Mouse (Mus musculus) embryonic facial prominence, embryonic 12.5 days (tissue): ENCODE results near the gene Psors1c2. TPM values are rescaled to one million over a fixed set of nuclear protein-coding genes. Genes with fewer than 3 reads are reported as not detected.
"Not testable (repeated sequence)": the region's sequence is repeated elsewhere in the genome, so short reads cannot be mapped to it uniquely, and the experiment has no call there.

ENCODE experiments used
- ATAC-seq: fragments of 200-750 bp; cut with Nextera tagmentation; 2 replicates; pipeline ENCODE4 v1.8.0; 2017; ENCODE audit not compliant: insufficient number of reproducible peaks, insufficient read depth, low FRiP score, low TSS enrichment
- H3K27ac ChIP-seq: fragments of 300-500 bp; sonication (generic); 2 replicates; pipeline ENCODE4 v1.5.1; 2016; ENCODE audit warnings: mild to moderate bottlenecking
- H3K27me3 ChIP-seq: fragments of 300-500 bp; sonication (generic); 2 replicates; pipeline ENCODE4 v1.6.1; 2016; ENCODE audit warnings: mild to moderate bottlenecking, moderate library complexity
- H3K36me3 ChIP-seq: fragments of 300-500 bp; sonication (generic); 2 replicates; pipeline ENCODE4 v1.6.1; 2016; ENCODE audit warnings: mild to moderate bottlenecking
- H3K4me1 ChIP-seq: fragments of 300-500 bp; sonication (generic); 2 replicates; pipeline ENCODE4 v1.6.1; 2016
- H3K4me2 ChIP-seq: fragments of 300-500 bp; sonication (generic); replicated peaks from 2 replicates; pipeline ENCODE4 v1.6.1; 2016; ENCODE audit warnings: mild to moderate bottlenecking, moderate library complexity
- H3K4me3 ChIP-seq: fragments of 300-500 bp; sonication (generic); 2 replicates; pipeline ENCODE4 v1.5.1; 2016; ENCODE audit warnings: mild to moderate bottlenecking
- H3K9ac ChIP-seq: fragments of 300-500 bp; sonication (generic); 2 replicates; pipeline ENCODE4 v1.6.1; 2016; ENCODE audit warnings: mild to moderate bottlenecking, moderate library complexity
- H3K9me3 ChIP-seq: fragments of 300-500 bp; sonication (generic); 2 replicates; pipeline ENCODE4 v1.6.1; 2016; ENCODE audit warnings: mild to moderate bottlenecking, moderate library complexity
- WGBS: fragments of 180-500 bp; shearing (Covaris S2); methylation state at CpG from one replicate; pipeline ENCODE4 v1.1.7; 2016; 5-methylcytosine and 5-hydroxymethylcytosine counted together
- polyA plus RNA-seq: library from polyadenylated mRNA; unstranded; fragments of >200 nt; fragmentation: Nextera tagmentation; extraction: Ambion mirVana; gene quantifications from 2 replicates; pipeline ENCODE4 v1.2.1, GENCODE M21; 2016

Gene Psors1c2
- polyA plus RNA-seq, 1 experiment from 2014 or later = 1.3 TPM

DNA sequence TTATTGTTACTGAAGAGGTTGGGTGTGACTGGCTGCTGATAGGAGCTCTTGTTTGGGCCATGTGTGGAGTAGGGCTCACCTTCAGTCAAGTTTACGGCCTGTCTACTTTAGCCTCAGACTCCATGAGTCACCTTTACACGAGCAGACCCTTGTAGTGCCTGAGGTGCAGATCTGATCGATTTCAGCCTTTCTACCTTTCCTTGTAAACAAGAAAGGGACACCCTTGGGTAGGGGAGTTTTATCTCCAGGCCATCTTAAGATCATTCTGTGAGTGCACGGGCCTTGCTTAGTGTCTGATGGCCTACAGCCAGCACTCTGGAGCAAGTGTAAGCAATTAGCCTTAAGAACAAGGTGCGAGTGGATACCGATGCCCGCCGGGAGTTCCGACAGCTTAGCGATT is 26.1 kb upstream of the Psors1c2 start:
- Histone ChIP-seq H3K4me3 (no peak overlapping the region), H3K27me3 (peaks cover 50% of the 10 kb centered on the region), H3K27ac (no peak overlapping the region), H3K4me1 (peaks cover 13% of the 10 kb centered on the region), H3K4me2 (no peak overlapping the region), H3K36me3 (no peaks in the 10 kb centered on the region), H3K9ac (no peak overlapping the region), H3K9me3 (no peaks in the 10 kb centered on the region)
- 11% methylated on average over 10 of the region's 10 CpGs for WGBS
- ATAC-seq = no peak

DNA sequence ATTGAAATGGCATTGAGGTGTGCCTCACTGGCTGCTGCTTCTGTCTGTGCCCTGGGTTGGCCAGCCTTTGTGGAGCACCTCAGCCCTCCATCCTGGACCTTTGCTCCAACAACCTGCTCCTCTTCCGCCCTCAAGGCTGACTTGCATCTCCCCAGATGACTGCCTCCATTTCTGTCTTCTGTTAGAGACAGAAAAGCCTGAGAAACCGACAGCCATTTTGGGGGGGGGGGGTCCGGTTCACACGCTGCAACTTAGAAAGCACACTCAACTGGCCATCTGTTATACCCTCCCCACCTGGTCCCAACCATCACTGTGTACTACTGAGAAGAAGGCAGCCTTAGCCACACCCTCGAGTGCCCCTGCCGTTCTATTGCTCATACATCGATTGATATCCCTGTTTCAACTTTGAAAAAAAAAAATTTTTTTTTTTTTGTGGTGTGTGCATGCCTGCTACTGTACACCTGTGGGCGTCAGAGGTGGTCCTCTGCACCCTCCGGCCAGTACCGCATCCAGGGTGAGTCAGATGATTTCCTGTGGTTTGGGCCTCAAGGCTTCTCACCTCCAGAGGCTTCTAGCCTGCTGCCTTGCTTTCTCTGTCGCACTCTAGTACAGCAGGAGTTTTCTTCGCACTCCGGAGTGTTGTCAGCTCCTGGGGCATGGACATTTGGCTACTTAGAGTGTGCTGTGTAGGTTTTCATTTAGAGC is 25.3 kb upstream of the Psors1c2 start:
- Histone ChIP-seq H3K9me3 (no peaks in the 10 kb centered on the region), H3K36me3 (no peaks in the 10 kb centered on the region), H3K4me2 (no peak overlapping the region), H3K27me3 (peaks cover 50% of the 10 kb centered on the region), H3K4me1 (peaks cover 5% of the 10 kb centered on the region; the same call in 1 of the 2 replicates), H3K27ac (no peak overlapping the region), H3K4me3 (no peak overlapping the region), H3K9ac (no peak overlapping the region)
- no peak for ATAC-seq
- WGBS = 19% methylated on average over 13 of the region's 13 CpGs

DNA sequence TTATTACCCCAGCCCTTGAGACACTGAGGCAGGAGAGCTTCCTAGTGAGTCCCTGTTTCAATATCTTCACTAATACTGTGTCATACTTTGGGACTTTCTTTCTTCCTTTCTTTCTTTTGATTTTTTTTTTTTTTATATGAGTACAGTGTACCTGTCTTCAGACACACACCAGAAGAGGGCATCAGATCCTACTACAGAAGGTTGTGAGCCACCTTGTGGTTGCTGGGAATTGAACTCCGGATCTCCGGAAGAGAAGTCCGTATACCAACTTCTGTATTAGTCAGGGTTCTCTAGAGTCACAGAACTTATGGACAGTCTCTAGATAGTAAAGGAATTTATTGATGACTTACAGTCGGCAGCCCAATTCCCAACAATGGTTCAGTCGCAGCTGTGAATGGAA is 24.7 kb upstream of the Psors1c2 start:
- H3K27ac ChIP-seq, H3K4me2 ChIP-seq, H3K4me3 ChIP-seq, H3K9me3 ChIP-seq, H3K36me3 ChIP-seq, H3K9ac ChIP-seq, ATAC-seq, H3K4me1 ChIP-seq: not testable (repeated sequence)
- 51% methylated on average over 5 of the region's 5 CpGs for WGBS
- H3K27me3 ChIP-seq = peaks cover 50% of the 10 kb centered on the region

DNA sequence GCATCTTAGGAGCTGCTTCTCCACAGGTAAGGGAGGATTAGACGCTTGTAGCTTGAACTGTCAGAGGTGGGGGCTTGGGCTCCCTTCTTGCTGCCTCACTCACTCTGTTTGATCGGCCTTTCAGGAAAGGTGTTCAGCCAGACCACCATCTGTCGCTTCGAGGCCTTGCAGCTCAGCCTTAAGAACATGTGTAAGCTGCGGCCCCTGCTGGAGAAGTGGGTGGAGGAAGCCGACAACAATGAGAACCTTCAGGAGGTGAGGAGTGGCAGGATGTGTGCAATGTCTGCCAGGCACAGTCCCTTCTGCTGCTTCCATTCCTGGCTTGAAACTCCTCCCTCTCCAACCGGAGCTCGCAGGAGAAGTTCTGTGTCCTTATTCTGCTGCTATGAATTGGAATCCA is 23.7 kb upstream of the Psors1c2 start:
- Histone ChIP-seq H3K36me3 (0 out of 2 replicates have a peak, but pooled peaks cover under 1% of the 10 kb centered on the region), H3K27me3 (peaks cover 46% of the 10 kb centered on the region), H3K4me1 (peaks cover 6% of the 10 kb centered on the region), H3K9me3 (no peaks in the 10 kb centered on the region), H3K9ac (no peak overlapping the region), H3K4me3 (no peak overlapping the region), H3K4me2 (no peak overlapping the region), H3K27ac (no peak overlapping the region)
- WGBS = 23% methylated on average over 8 of the region's 8 CpGs
- ATAC-seq = no peak

DNA sequence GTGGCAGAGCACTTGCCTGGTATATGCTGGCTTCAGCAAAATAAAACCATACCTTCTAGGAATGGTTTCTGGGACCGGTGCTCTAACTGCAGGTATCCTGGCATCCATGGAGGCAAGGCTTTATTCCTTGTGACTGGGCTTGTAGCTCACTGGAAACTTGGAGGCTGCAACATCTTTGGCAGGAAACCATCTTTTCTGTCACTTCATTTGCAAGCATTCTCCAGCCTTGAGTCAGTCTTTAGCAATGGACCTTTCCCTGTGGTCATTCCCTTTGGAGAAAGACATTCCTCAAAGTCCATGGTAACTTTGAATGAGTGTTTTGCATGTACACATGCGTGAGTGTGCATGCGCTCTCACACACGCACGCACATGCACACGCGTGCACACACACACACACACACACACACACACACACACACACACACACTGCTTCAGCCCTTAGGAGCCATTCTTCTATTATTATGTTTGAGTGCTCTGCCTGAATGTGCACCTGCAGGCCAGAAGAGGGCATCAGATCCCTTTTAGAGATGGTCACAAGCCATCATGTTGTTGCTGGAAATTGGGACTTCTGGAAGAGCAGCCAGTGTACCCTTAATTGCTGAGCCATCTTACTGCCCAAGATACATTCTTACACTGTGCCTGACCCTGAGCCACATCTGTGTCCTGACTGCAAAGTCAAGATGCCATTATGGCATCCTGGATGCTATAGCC is 19.9 kb upstream of the Psors1c2 start:
- 97% methylated on average over 7 of the region's 7 CpGs for WGBS
- no peak overlapping the region for H3K4me3 ChIP-seq
- H3K9ac ChIP-seq = no peak overlapping the region
- no peak overlapping the region for H3K27ac ChIP-seq
- H3K4me1 ChIP-seq = peaks cover 31% of the 10 kb centered on the region
- no peak for ATAC-seq
- H3K27me3 ChIP-seq = peaks cover 12% of the 10 kb centered on the region; the same call in 1 of the 2 replicates
- no peak overlapping the region for H3K4me2 ChIP-seq
- H3K36me3 ChIP-seq = 0 out of 2 replicates have a peak, but pooled peaks cover 4% of the 10 kb centered on the region
- no peaks in the 10 kb centered on the region for H3K9me3 ChIP-seq

DNA sequence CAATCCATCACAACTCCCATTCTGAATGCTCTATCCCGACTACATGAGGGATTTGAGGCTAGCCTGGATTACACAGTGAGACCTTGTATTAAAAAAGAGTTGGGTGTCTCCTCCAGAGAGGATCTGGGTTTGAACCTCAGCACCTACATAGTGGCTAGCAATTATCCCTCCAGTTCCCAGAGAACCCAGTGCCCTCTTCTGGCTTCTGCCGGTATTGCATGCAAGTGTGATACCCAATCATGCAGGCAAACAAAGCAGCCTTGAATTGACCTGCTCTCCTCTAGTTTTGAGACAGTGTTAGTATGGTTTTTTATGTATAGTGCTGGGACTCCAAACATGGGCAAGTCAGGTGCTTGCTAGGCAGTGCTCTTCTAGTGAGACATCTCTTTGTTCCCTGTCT is 19.1 kb upstream of the Psors1c2 start:
- WGBS = 21% methylated on average over 2 of the region's 2 CpGs
- Histone ChIP-seq H3K4me2 (peak overlapping the region; percentile 75; the same call in 1 of the 2 replicates), H3K9me3 (no peaks in the 10 kb centered on the region), H3K4me3 (no peak overlapping the region), H3K4me1 (peaks cover 35% of the 10 kb centered on the region), H3K27ac (no peak overlapping the region), H3K36me3 (0 out of 2 replicates have a peak, but pooled peaks cover 4% of the 10 kb centered on the region), H3K27me3 (peaks cover 8% of the 10 kb centered on the region; the same call in 1 of the 2 replicates), H3K9ac (no peak overlapping the region)
- no peak for ATAC-seq

DNA sequence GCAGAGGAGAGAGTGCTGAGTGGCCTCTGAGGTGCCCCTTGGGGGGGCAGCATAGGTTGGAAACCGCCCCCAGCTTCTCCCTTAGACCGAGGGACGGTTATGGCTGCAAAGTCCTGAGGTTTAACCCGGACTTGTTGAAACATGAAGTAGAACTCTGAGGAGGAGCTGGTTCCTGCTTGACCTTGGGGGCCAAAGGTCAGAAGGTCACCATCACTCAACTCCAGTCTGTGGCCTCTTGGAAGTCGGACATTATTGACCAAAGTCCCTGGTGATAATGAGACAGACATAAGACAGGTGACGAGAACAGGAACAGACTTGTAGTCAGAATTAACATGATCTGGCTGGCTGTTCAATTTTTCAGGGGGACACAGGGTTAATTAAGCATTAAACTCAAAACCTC is 18.2 kb upstream of the Psors1c2 start:
- Histone ChIP-seq H3K4me1 (peaks cover 31% of the 10 kb centered on the region), H3K9me3 (no peaks in the 10 kb centered on the region), H3K4me2 (peak overlapping the region; percentile 75), H3K36me3 (0 out of 2 replicates have a peak, but pooled peaks cover 4% of the 10 kb centered on the region), H3K27me3 (no peaks in the 10 kb centered on the region), H3K27ac (no peak overlapping the region), H3K4me3 (peak overlapping the region; percentile 57), H3K9ac (no peak overlapping the region)
- ATAC-seq = no peak
- WGBS = 42% methylated on average over 6 of the region's 6 CpGs

DNA sequence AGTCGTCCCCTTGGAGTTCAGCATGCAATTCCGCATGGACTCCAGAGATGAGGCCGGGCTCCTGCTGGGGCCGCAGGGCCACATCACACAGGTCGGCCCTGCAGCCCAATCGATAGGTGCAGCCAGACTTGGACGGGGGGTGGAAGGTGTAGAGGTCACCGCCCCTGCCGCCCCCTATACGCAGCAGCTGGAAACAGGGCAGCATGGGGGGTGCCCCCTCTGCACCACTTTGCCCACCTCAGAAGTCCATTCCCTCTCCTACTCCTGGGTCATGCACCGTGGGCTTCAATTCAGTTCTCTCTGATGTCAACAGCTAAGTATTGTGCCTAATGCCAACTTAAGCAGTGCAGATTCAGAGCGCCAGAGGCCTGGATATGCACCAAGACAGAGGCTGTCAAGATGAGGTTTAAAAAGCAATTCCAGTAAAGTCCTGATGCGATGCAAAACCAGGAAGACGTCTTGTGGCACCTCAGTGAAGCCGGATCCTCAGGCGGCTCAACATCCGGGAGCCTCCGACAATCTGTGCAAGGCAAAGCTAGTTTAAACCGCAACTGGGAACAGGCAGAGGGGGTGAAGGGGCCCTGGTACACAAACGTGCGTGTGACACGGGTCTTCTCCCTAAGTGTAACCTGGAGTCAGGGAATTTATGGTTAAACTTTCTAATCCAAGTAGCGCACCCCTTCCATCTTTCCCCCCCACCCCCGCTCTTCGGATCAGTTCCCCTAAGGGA is 16.9 kb upstream of the Psors1c2 start:
- Histone ChIP-seq H3K9ac (peak overlapping the region; percentile 71), H3K27ac (no peak overlapping the region), H3K4me3 (peak overlapping the region; percentile 57), H3K4me2 (peak overlapping the region; percentile 75), H3K36me3 (peaks cover 8% of the 10 kb centered on the region; the same call in 1 of the 2 replicates), H3K4me1 (peaks cover 31% of the 10 kb centered on the region), H3K9me3 (no peaks in the 10 kb centered on the region), H3K27me3 (no peaks in the 10 kb centered on the region)
- no peak for ATAC-seq
- WGBS = 7% methylated on average over 25 of the region's 25 CpGs

DNA sequence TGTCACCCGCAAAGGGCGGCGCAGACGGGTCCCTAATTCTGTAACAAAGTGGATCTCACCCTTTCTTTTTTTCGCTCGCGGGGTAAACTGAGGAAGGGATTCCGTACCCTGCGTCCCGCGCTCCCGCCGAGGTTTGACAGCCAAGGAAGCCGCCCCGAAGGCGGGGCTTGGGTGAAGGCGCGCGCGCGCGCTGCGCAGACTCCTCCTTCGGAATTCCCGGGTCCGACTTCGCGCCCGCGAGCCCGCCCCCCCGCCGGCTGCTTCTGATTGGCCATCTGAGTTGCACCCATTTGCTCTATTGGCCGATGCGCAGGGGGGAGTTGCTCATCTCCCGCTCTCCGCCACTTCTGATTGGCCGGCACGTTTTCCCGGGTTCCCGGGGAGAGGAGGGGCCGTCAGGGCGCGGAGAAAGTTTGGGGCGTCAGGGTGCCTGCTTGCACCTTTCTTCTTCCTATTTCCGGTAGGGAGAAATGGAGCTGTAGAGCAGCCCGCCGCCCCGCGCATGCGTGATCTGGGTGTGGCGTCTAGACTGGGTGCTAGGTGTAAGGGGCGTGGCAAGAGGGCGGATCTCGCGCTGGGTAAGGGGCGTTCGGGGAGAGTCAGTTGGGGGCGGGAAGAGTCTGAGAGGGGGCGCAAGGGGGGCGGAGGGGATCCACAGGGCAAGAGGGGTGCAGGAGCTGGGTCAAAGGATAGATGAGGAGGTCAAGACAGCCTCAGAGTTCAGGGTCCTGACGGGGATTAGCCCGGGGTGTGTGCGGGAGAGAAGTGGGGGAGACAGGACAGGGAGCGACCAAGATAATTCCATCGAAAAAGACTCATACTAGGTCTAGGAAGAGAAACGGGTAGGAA is 16.1 kb upstream of the Psors1c2 start, which contains the start of the genes Tcf19 and Cchcr1:
Gene Tcf19, minus strand, starts transcription at position 173 of the 849 bp plus-strand sequence.
Gene Cchcr1, plus strand, starts transcription at position 449 of the 849 bp plus-strand sequence.
- Histone ChIP-seq H3K4me2 (peak within 1 kb of the TSS; percentile 75), H3K27ac (0 out of 2 replicates have a peak within 1 kb of the TSS, but pooled peaks have one; percentile 5), H3K9ac (peak within 1 kb of the TSS; percentile 71), H3K9me3 (no peaks in the 10 kb centered on the region), H3K4me3 (peak within 1 kb of the TSS; percentile 57), H3K4me1 (peaks cover 31% of the 10 kb centered on the region), H3K36me3 (peaks cover 13% of the 10 kb centered on the region; the same call in 1 of the 2 replicates), H3K27me3 (no peaks in the 10 kb centered on the region)
- peak; percentile 92 for ATAC-seq
- WGBS = under 1% methylated on average over 67 of the region's 67 CpGs

DNA sequence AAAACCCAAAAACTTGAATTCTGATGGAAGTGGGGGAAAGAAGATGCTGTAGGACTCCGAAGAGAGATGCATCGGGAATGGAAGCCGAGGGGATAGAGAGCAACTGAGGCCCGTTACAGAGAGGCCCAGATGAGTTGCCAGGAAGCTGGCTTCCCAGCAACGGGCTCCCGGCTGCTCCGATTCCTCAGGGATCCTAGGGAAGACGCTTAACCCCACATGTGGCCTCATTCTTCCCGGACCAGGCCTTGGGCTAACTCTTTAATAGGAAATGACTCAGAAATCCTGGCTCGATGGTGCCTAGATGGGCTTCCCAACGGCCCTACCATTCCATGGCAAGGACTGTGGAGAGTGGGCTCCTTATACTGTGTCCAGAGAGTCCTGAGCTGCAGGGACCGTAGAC is 15.5 kb upstream of the Psors1c2 start:
- WGBS = 10% methylated on average over 12 of the region's 12 CpGs
- ATAC-seq = no peak

DNA sequence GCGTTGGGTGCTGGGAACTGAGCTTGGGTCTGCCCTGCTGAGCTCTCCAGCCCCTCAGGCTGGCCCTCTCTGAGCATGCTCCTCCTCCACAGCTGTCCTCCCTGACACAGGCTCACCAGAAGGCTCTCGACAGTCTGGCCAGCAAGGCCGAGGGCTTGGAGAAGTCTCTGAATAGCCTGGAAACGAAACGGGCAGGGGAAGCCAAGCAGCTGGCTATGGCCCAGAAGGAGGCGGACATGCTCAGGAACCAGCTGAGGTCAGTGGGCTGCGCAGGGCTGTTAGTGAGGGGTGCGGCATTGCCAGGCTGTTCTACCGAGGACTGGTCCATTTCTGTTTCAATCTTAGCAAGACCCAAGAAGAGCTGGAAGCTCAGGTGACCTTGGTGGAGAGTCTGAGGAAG is 8.6 kb upstream of the Psors1c2 start:
- Histone ChIP-seq H3K9ac (no peak overlapping the region), H3K9me3 (no peaks in the 10 kb centered on the region), H3K4me1 (no peaks in the 10 kb centered on the region), H3K27me3 (no peaks in the 10 kb centered on the region), H3K36me3 (peaks cover 54% of the 10 kb centered on the region), H3K4me3 (no peak overlapping the region), H3K4me2 (no peak overlapping the region), H3K27ac (no peak overlapping the region)
- 84% methylated on average over 9 of the region's 9 CpGs for WGBS
- ATAC-seq = no peak

More for the DNA sequence above, 15.5 kb upstream of the Psors1c2 start:
- Histone ChIP-seq H3K4me1 (peaks cover 31% of the 10 kb centered on the region), H3K9ac (peak overlapping the region; percentile 70), H3K27ac (0 out of 2 replicates have a peak overlapping the region, but pooled peaks have one; percentile 5), H3K36me3 (peaks cover 15% of the 10 kb centered on the region), H3K9me3 (no peaks in the 10 kb centered on the region), H3K4me2 (peak overlapping the region; percentile 75), H3K27me3 (no peaks in the 10 kb centered on the region), H3K4me3 (peak overlapping the region; percentile 57)
